Mouse (Mus musculus) midbrain, postnatal 0 days (tissue): Measurements from ENCODE around the gene Mphosph6. TPM values are rescaled to one million over a fixed set of nuclear protein-coding genes. Genes with fewer than 3 reads are reported as not detected.

Experiments used
- ATAC-seq: fragments of 200-750 bp; cut with Nextera tagmentation; 2 replicates; pipeline ENCODE4 v1.8.0; 2017; ENCODE audit warnings: moderate number of reproducible peaks, mild to moderate bottlenecking, moderate TSS enrichment, moderate library complexity; ENCODE audit not compliant: low FRiP score
- DNase-seq: peaks from one replicate; pipeline ENCODE4 v3.0.0-alpha.2; 2015; ENCODE audit warnings: low spot score
- H3K27ac ChIP-seq: fragments of 300-500 bp; sonication (generic); 2 replicates; pipeline ENCODE4 v1.5.1; 2014; ENCODE audit warnings: low read depth, mild to moderate bottlenecking, low read length, mixed read lengths
- H3K27me3 ChIP-seq: fragments of 300-500 bp; sonication (generic); 2 replicates; pipeline ENCODE4 v1.6.1; 2014; ENCODE audit warnings: low read length, control low read depth, mixed read lengths; ENCODE audit not compliant: insufficient read depth
- H3K36me3 ChIP-seq: fragments of 300-500 bp; sonication (generic); 2 replicates; pipeline ENCODE4 v1.6.1; 2014; ENCODE audit warnings: low read length, control low read depth, mixed read lengths; ENCODE audit not compliant: insufficient read depth
- H3K4me1 ChIP-seq: fragments of 300-500 bp; sonication (generic); 2 replicates; pipeline ENCODE4 v1.6.1; 2014; ENCODE audit warnings: mild to moderate bottlenecking, control low read depth, antibody characterized with exemption, low read length, mixed read lengths; ENCODE audit not compliant: insufficient read depth
- H3K4me2 ChIP-seq: fragments of 300-500 bp; sonication (generic); 2 replicates; pipeline ENCODE4 v1.6.1; 2014; ENCODE audit warnings: low read depth, mild to moderate bottlenecking, low read length, mixed read lengths; ENCODE audit not compliant: poor library complexity, severe bottlenecking
- H3K4me3 ChIP-seq: fragments of 300-500 bp; sonication (generic); 2 replicates; pipeline ENCODE4 v1.5.1; 2014; ENCODE audit warnings: low read depth, mild to moderate bottlenecking, low read length, moderate library complexity
- H3K9ac ChIP-seq: fragments of 300-500 bp; sonication (generic); replicated peaks from 2 replicates; pipeline ENCODE4 v1.6.1; 2014; ENCODE audit warnings: mild to moderate bottlenecking, low read length, moderate library complexity, mixed read lengths; ENCODE audit not compliant: poor library complexity, severe bottlenecking
- H3K9me3 ChIP-seq: fragments of 300-500 bp; sonication (generic); 2 replicates; pipeline ENCODE4 v1.6.1; 2016; ENCODE audit warnings: low read length, control low read depth
- CTCF ChIP-seq: IDR thresholded peaks from 2 replicates; pipeline ENCODE4 v1.5.1; 2016; ENCODE audit warnings: antibody characterized with exemption, mild to moderate bottlenecking
- WGBS: fragments of 180-500 bp; shearing (Covaris S2); extraction: QIAGEN DNeasy Blood & Tissue Kit; methylation state at CpG from one replicate; pipeline ENCODE4 v1.1.7; 2014; 5-methylcytosine and 5-hydroxymethylcytosine counted together
- polyA plus RNA-seq: library from polyadenylated mRNA; unstranded; fragments of >200 nt; fragmentation: Nextera tagmentation; extraction: Ambion mirVana; gene quantifications from 2 replicates; pipeline ENCODE4 v1.2.1, GENCODE M21; 2015
- total RNA-seq: library from RNA; depleted of rRNA; stranded (reverse); fragments of >200 nt; gene quantifications from 2 replicates; pipeline ENCODE4 v1.2.3, GENCODE M21; 2014

The Mphosph6 gene
- total and polyA plus RNA-seq, 2 experiments from 2014 or later, result 20.6 to 31.4 TPM

DNA sequence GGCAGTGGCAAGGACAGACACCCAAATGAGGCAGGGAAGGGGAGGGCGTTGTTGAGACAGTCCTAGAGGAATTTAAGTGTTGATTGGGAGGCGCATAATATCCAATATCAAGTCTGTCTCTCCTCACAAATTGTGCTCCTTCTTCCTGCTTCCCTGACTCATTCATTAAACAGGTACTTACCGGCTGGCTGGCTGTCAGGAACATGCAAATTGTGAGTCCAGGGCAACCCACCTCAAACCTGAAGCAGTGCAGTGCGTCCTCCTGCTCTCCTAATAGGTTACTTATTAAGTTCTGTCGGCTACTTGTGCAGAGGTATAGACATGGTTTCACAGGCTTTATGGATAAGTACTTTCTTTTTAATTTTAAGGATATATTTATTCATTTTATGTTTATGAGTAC, 3.7 kb upstream of the Mphosph6 start:
- 88% methylated on average over 5 of the region's 5 CpGs for WGBS
- DNase-seq, result no peak
- H3K9me3 ChIP-seq, result no peaks in the 10 kb centered on the region
- H3K27ac ChIP-seq, result no peak overlapping the region
- no peak overlapping the region for H3K4me3 ChIP-seq
- no peaks in the 10 kb centered on the region for H3K4me1 ChIP-seq
- H3K9ac ChIP-seq, result no peak overlapping the region
- H3K4me2 ChIP-seq, result no peak overlapping the region
- ATAC-seq, result no peak
- no peaks in the 10 kb centered on the region for H3K36me3 ChIP-seq
- H3K27me3 ChIP-seq, result no peaks in the 10 kb centered on the region
- TF ChIP-seq CTCF, result no peak

DNA sequence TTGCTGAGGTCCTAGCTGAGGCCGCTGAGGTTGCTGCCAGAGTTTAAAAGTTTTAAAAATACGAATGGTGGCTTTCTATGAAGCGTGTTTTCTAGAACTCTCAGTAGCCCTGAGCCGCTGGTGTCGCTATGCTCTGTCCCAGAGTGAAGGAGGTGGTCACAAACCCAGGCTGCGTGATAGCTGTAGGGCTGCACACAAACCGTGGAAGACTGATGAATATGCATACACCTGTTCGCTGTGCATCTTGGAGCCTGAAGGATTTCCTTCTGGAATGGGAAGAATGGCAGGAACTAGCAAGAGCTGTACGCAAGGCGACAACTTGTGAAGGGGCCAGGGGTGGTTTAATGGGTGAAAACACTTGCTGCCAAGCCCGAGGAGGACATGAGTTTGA, 551 bp upstream of the Mphosph6 start:
- peak; percentile 32; the same call in 1 of the 2 replicates for TF ChIP-seq CTCF
- 1% methylated on average over 11 of the region's 11 CpGs for WGBS
- Histone ChIP-seq H3K27me3 (no peaks in the 10 kb centered on the region), H3K4me1 (no peaks in the 10 kb centered on the region), H3K36me3 (no peaks in the 10 kb centered on the region), H3K4me2 (peak overlapping the region; percentile 76), H3K9me3 (no peaks in the 10 kb centered on the region), H3K4me3 (peak overlapping the region; percentile 85), H3K27ac (peak overlapping the region; percentile 60), H3K9ac (no peak overlapping the region)
- DNase-seq, result no peak
- peak; percentile 69 for ATAC-seq

DNA sequence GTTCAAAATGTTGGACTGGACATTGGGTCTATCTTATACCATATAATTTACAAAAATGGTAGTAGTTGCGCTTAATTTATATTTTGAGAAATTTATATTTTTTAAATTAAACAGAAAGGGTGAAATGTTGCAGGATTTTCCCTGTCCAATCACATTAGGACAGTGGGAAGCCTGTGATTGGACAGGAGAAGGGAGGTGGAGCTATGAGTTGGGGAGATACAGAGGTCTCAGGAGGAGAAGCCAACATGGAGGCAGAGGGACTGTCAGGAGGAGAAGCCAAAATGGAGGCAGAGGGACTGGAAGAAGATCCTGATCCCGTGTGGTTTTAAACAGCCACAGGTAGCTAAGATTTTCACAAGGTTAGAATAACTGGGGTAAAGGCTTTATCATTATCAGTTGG, 3.7 kb downstream of the Mphosph6 start:
- Histone ChIP-seq H3K27me3 (no peaks in the 10 kb centered on the region), H3K4me3 (no peak overlapping the region), H3K9ac (no peak overlapping the region), H3K27ac (no peak overlapping the region), H3K4me1 (no peaks in the 10 kb centered on the region), H3K4me2 (no peak overlapping the region), H3K9me3 (no peaks in the 10 kb centered on the region), H3K36me3 (peaks cover 7% of the 10 kb centered on the region; the same call in 1 of the 2 replicates)
- 95% methylated on average over 2 of the region's 2 CpGs for WGBS
- no peak for TF ChIP-seq CTCF
- DNase-seq, result no peak
- ATAC-seq, result no peak

DNA sequence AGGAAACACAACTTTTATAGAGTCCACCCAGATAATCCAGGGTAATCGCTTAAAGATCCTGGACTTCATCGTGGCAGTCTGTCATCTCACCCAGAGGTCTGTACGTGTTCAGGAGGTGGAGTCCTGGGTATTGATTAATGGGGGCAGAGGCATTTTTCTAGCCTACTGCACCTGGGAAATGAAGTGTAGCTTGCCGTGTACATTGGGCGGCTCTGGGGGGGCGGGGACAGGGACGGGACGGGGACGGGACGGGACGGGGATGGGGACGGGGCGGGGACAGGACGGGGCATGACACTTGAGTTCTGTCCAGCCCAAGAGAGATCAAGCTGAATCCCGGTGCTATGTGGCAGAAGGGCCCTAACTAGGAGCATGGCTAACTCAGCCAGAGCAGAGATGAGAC, 5.3 kb downstream of the Mphosph6 start:
- Histone ChIP-seq H3K27ac (no peak overlapping the region), H3K27me3 (no peaks in the 10 kb centered on the region), H3K36me3 (peaks cover 12% of the 10 kb centered on the region), H3K9ac (no peak overlapping the region), H3K4me1 (no peaks in the 10 kb centered on the region), H3K9me3 (no peaks in the 10 kb centered on the region), H3K4me3 (no peak overlapping the region), H3K4me2 (no peak overlapping the region)
- ATAC-seq (no peak), DNase-seq (no peak)
- no peak for TF ChIP-seq CTCF
- WGBS, result 93% methylated on average over 15 of the region's 15 CpGs

DNA sequence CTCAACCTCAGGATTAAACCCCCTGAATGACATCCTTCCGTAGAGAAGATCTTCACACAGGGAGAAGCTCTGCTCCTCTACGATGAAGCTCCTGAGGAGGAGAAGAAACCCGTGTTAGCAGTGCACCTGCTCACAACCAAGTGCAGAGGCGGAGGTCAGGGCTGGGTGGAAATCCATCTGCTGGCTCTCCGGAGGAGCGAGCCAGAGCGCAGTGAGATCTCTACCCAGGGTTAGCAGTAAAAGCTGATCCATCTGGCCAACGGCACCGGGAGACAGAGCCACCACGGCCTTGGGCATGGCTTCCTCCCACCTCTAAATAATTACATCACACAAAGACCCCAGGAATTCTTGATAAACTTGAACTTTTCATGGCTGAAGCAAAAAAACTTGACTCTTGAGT, 7.2 kb downstream of the Mphosph6 start:
- no peak overlapping the region for H3K4me2 ChIP-seq
- TF ChIP-seq CTCF, result no peak
- no peak for ATAC-seq
- H3K4me3 ChIP-seq, result no peak overlapping the region
- no peaks in the 10 kb centered on the region for H3K4me1 ChIP-seq
- 87% methylated on average over 10 of the region's 10 CpGs for WGBS
- H3K9ac ChIP-seq, result no peak overlapping the region
- H3K27me3 ChIP-seq, result no peaks in the 10 kb centered on the region
- H3K27ac ChIP-seq, result no peak overlapping the region
- peaks cover 19% of the 10 kb centered on the region for H3K36me3 ChIP-seq
- DNase-seq, result no peak
- H3K9me3 ChIP-seq, result no peaks in the 10 kb centered on the region

DNA sequence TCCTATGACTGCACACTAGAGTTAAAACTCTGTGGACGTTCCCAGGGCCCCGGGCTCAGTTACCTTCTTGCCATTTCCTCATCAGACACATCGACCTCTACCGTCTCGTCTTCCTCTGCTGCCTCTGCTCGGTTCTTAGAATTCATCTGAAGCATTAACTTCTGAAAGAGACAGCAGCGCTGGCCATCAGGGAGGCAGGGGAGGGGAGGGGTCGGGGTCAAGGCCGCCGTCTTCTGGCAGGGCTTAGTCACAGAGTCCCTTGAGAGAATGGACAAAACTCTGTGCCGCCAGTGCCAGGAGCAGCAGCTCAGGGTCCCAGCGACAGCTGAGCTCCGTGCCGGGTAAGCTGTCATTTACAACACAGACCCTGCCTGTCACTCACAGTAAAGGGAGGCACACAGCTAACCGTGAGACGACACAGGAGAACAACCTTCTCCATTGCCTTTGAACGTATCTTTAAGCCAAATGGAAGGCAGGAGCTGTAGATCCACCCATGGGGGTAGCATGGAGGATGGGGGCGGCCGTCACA, 9.1 kb downstream of the Mphosph6 start:
- Histone ChIP-seq H3K36me3 (peaks cover 26% of the 10 kb centered on the region), H3K9me3 (no peaks in the 10 kb centered on the region), H3K4me2 (no peak overlapping the region), H3K4me3 (no peak overlapping the region), H3K27ac (no peak overlapping the region), H3K9ac (no peak overlapping the region), H3K27me3 (no peaks in the 10 kb centered on the region), H3K4me1 (no peaks in the 10 kb centered on the region)
- 64% methylated on average over 19 of the region's 19 CpGs for WGBS
- ATAC-seq, result no peak
- DNase-seq, result no peak
- no peak for TF ChIP-seq CTCF
